Mouse (Mus musculus): Measurements from ENCODE around the gene Fbxl15. TPM values are rescaled to one million over a fixed set of nuclear protein-coding genes. Genes with fewer than 3 reads are reported as not detected.

Fbxl15 gene
- polyA plus RNA-seq, 1 experiment from 2014 or later: 11.8 TPM

GRCm38 (mm10) chr19:46374477-46375088 is 46.6 kb downstream of the Fbxl15 start:
- H3K27ac ChIP-seq (replicated peaks in 1 of 2; ENCODE audit: control insufficient read depth in 1 of 2, insufficient read depth in 1 of 2, low read depth in 2 of 2, low read length in 2 of 2): no peak overlapping the region
- no peak overlapping the region for H3K4me2 ChIP-seq (ENCODE audit: low read length)
- no peaks in the 10 kb centered on the region for H3K4me1 ChIP-seq (ENCODE audit: control insufficient read depth in 2 of 2, insufficient read depth in 2 of 2, low read length in 2 of 2)
- no peaks in the 10 kb centered on the region for H3K27me3 ChIP-seq (ENCODE audit: control insufficient read depth, insufficient read depth, low read length)
- no peaks in the 10 kb centered on the region for H3K9me3 ChIP-seq (ENCODE audit: control insufficient read depth, low read length)
- H3K4me3 ChIP-seq (ENCODE audit: control insufficient read depth in 1 of 2, insufficient read depth in 1 of 2, low read depth in 1 of 2, low read length in 2 of 2): no peak overlapping the region
- WGBS: 52% methylated on average over 21 of the region's 21 CpGs
- peaks cover 35% of the 10 kb centered on the region for H3K36me3 ChIP-seq (ENCODE audit: control insufficient read depth, insufficient read depth, low read length)
- 0 out of 2 replicates have a peak, but pooled peaks have one; percentile 24 for ATAC-seq (ENCODE audit: insufficient number of reproducible peaks, insufficient read depth, low FRiP score, low read depth)
- no peak overlapping the region for H3K9ac ChIP-seq (ENCODE audit: low read length)

- no peak for ATAC-seq (ENCODE audit: insufficient number of reproducible peaks, insufficient read depth, low FRiP score, low read depth)
- WGBS: 70% methylated on average over 5 of the region's 5 CpGs
- Histone ChIP-seq H3K4me1 (ENCODE audit: control insufficient read depth in 2 of 2, insufficient read depth in 2 of 2, low read length in 2 of 2) (no peaks in the 10 kb centered on the region), H3K4me3 (ENCODE audit: control insufficient read depth in 1 of 2, insufficient read depth in 1 of 2, low read depth in 1 of 2, low read length in 2 of 2) (no peak overlapping the region), H3K36me3 (ENCODE audit: control insufficient read depth, insufficient read depth, low read length) (peaks cover 44% of the 10 kb centered on the region), H3K9ac (ENCODE audit: low read length) (no peak overlapping the region), H3K9me3 (ENCODE audit: control insufficient read depth, low read length) (no peaks in the 10 kb centered on the region), H3K4me2 (ENCODE audit: low read length) (no peak overlapping the region), H3K27ac (replicated peaks in 1 of 2; ENCODE audit: control insufficient read depth in 1 of 2, insufficient read depth in 1 of 2, low read depth in 2 of 2, low read length in 2 of 2) (no peak overlapping the region), H3K27me3 (ENCODE audit: control insufficient read depth, insufficient read depth, low read length) (no peaks in the 10 kb centered on the region)
Observed at GRCm38 (mm10) chr19:46375489-46375888, 47.5 kb downstream of the Fbxl15 start.

GRCm38 (mm10) chr19:46375891-46376290 is 47.9 kb downstream of the Fbxl15 start:
- no peak overlapping the region for H3K27ac ChIP-seq (replicated peaks in 1 of 2; ENCODE audit: control insufficient read depth in 1 of 2, insufficient read depth in 1 of 2, low read depth in 2 of 2, low read length in 2 of 2)
- H3K4me1 ChIP-seq (ENCODE audit: control insufficient read depth in 2 of 2, insufficient read depth in 2 of 2, low read length in 2 of 2): no peaks in the 10 kb centered on the region
- H3K36me3 ChIP-seq (ENCODE audit: control insufficient read depth, insufficient read depth, low read length): peaks cover 48% of the 10 kb centered on the region
- 53% methylated on average over 4 of the region's 4 CpGs for WGBS
- H3K9me3 ChIP-seq (ENCODE audit: control insufficient read depth, low read length): no peaks in the 10 kb centered on the region
- no peak overlapping the region for H3K4me2 ChIP-seq (ENCODE audit: low read length)
- no peak overlapping the region for H3K9ac ChIP-seq (ENCODE audit: low read length)
- no peaks in the 10 kb centered on the region for H3K27me3 ChIP-seq (ENCODE audit: control insufficient read depth, insufficient read depth, low read length)
- no peak for ATAC-seq (ENCODE audit: insufficient number of reproducible peaks, insufficient read depth, low FRiP score, low read depth)
- H3K4me3 ChIP-seq (ENCODE audit: control insufficient read depth in 1 of 2, insufficient read depth in 1 of 2, low read depth in 1 of 2, low read length in 2 of 2): no peak overlapping the region

MicroRNAs encoded within 50 kb of the gene (microRNA counts, 519-probe panel; counts per million panel counts)
- microRNA mmu-miR-146b: 322 counts per million, percentile 70 among the panel's probes with 10 or more counts

Small RNA genes within 50 kb of the gene (microRNA-seq; reads per million reads assigned to microRNA genes)
- not detected for gene Mir146b

Other genes with a start within 250 kb of the Fbxl15 start
- gene Elovl3, start 196.3 kb upstream of the Fbxl15 start, polyA plus RNA-seq (2014; fragmentation: Nextera tagmentation; extraction: Ambion mirVana): not detected in 2 replicates
- 0.51 and 0.66 TPM in 2 replicates for gene Pitx3, start 179.9 kb upstream of the Fbxl15 start, polyA plus RNA-seq (2014; fragmentation: Nextera tagmentation; extraction: Ambion mirVana)
- 43.5 and 45.0 TPM in 2 replicates for gene Gbf1, start 175.7 kb upstream of the Fbxl15 start, polyA plus RNA-seq (2014; fragmentation: Nextera tagmentation; extraction: Ambion mirVana)
- gene Nfkb2, start 23.9 kb upstream of the Fbxl15 start, polyA plus RNA-seq (2014; fragmentation: Nextera tagmentation; extraction: Ambion mirVana): 7.0 and 7.4 TPM in 2 replicates
- gene Psd, start 1.0 kb upstream of the Fbxl15 start, polyA plus RNA-seq (2014; fragmentation: Nextera tagmentation; extraction: Ambion mirVana): 6.0 and 7.4 TPM in 2 replicates
- 125 and 128 TPM in 2 replicates for gene Cuedc2, start 10.5 kb downstream of the Fbxl15 start, polyA plus RNA-seq (2014; fragmentation: Nextera tagmentation; extraction: Ambion mirVana)
- gene Mfsd13a, start 12.9 kb downstream of the Fbxl15 start, polyA plus RNA-seq (2014; fragmentation: Nextera tagmentation; extraction: Ambion mirVana): 4.4 and 6.4 TPM in 2 replicates
- 0.62 and 1.8 TPM in 2 replicates for gene 2310034G01Rik, start 22.1 kb downstream of the Fbxl15 start, polyA plus RNA-seq (2014; fragmentation: Nextera tagmentation; extraction: Ambion mirVana)
- gene Actr1a, start 67.6 kb downstream of the Fbxl15 start, polyA plus RNA-seq (2014; fragmentation: Nextera tagmentation; extraction: Ambion mirVana): 117 and 126 TPM in 2 replicates
- 18.3 and 18.8 TPM in 2 replicates for gene Sufu, start 68.7 kb downstream of the Fbxl15 start, polyA plus RNA-seq (2014; fragmentation: Nextera tagmentation; extraction: Ambion mirVana)
- gene Trim8, start 173.5 kb downstream of the Fbxl15 start, polyA plus RNA-seq (2014; fragmentation: Nextera tagmentation; extraction: Ambion mirVana): 23.4 TPM in 2 replicates
- 54.4 and 72.5 TPM in 2 replicates for gene Arl3, start 245.0 kb downstream of the Fbxl15 start, polyA plus RNA-seq (2014; fragmentation: Nextera tagmentation; extraction: Ambion mirVana)
- 8.0 and 8.8 TPM in 2 replicates for gene Sfxn2, start 245.2 kb downstream of the Fbxl15 start, polyA plus RNA-seq (2014; fragmentation: Nextera tagmentation; extraction: Ambion mirVana)